Mouse (Mus musculus): ENCODE measurements around the gene Cerk. TPM values are rescaled to one million over a fixed set of nuclear protein-coding genes. Genes with fewer than 3 reads are reported as not detected.
A peak's percentile ranks its signal among the peaks of the same experiment; 100 is the strongest.
"Not testable (repeated sequence)": the region's sequence is repeated elsewhere in the genome, so short reads cannot be mapped to it uniquely, and the experiment has no call there.

The Cerk gene
- total RNA-seq, 2 experiments from 2014 or later = 26.3 to 47.9 TPM

DNA sequence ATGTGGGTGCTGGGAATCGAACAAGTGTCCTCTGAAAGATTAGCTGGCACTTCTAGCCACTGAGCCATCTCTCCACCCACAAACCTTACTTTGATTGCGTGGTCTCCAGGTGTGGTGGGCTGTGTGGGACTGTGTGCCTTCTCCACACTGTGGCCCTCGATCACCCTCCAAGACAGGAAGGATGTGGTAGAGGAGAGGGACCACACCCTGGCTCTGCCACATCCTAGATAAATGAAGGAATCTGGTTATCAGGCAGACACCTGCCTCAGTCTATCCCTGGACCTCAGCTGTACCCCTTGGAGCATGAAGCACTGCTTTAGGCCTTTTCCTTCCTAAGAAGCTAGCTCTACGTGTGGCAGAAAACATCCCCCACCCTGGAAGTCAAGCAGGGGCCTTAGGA is 62.5 kb downstream of the Cerk start:
- no peak for ATAC-seq (replicated peaks; ENCODE audit: poor library complexity, severe bottlenecking)

DNA sequence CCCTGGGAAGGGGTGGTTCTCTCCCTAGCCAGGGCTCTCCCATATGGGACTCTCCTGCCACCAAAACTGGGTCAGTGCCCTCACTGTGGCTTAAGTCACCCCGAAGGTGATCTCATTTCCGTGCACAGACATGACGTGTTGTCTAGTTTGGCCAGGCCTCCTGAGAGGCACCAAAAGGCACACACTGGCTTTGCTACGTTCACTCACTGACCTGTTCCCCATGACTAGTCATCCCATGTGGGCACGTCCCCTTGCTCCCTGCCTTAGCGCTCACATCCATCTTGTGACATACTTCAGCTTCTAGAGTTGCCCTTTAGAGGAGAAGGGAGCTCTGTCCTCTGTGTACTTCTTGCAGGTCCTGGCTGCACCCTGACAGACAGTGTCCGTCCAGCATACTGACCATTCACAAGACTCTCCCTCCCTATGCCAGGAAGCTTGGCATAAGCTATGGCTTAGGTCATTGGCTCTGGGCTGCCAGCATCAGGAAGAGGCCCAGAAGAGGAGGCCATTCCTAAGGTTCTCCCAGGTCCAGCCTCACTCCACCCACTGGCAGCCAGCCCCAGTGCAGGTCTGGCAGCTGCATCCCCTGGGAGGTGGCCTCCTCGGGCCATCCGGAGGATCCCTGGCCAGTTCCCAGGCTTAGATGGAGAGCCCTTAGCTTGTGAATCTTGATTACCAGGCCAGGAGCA is 63.5 kb downstream of the Cerk start:
- ATAC-seq (replicated peaks; ENCODE audit: poor library complexity, severe bottlenecking) = no peak

DNA sequence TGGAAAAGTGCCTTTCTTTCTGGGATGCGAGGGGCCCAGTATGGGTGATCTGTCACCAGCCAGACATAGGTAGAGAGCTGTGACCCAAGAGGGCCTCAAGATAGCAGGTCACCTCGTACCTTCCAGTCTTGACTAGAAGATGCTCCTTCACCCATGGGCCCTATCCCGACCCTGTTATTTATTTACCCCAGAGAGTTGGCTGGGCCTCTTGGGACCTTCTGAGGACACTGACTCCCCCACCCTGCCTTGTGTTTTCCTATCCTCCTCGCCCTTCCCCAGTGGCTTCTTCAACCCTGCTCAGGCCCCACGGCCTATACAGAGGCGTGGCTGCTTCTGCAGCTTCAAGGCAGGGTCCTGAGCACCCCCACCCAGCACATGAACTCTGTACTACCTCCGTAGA is 66.8 kb downstream of the Cerk start:
- ATAC-seq (replicated peaks; ENCODE audit: poor library complexity, severe bottlenecking) = no peak

DNA sequence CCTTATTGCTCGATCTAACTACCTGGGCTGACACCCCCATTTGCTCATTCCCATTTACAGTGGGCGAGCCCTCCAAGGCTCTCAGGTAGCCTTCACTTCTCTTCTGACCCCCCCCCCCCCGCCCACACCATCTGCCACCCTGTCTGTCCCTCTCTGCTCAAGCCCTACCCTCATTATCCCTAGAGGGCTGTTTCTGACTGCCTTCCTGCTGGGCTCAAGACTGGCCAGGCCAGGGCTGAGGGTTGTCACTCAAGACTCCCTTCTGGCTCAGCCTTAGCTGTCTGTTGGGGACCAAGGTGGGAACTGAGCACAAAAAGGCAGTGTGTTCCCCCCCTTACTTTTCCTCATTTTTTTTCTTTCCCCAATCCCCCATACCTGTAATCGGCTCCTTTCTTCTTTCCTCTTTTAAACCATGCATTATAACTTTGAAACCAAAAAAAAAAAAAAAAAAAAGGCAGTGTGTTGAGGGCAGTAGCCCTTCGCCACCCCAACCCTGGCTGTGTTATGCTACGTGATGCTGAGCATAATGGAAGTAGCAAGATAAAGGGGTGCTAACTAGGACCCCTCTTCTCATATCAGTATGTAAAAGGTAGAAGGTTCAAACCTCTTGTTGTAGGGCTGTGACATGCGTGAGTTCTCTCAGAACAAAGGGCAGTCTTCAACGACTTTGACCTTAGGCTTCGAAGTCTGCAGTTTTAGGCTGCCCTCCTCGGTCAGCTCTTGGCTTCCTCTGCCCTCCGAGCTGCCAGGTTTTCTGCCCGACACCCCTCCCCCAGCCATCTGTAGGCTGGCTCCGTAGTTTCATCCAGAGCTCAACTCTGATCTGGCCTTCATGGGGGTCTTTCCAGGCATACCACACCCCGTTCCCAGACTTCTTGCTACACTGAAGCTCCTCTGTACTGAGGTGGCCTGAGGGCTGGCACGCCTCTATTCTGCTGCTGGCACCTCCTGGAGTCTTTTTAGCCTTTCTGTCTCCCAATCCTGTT is 68.5 kb downstream of the Cerk start:
- ATAC-seq (replicated peaks; ENCODE audit: poor library complexity, severe bottlenecking) = no peak

DNA sequence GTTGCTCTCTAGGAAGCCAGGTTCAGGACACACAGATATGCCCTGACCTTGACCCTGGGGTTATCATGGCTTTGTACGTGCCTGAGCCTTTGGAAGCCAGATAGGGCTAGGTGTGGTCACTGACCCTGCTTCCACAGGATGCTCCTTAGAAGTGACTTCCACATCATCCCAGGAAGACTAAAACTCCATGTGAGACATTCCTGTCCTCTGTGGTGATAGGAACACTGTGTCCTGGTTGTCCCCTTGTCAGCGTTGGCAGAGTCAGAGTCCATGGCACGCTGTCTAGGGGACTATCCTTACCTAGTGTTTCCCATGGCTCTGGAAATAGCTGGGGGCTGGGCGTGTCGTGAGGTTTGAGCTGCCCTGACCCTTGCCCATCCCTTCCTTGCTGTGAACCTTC is 69.5 kb downstream of the Cerk start:
- no peak for ATAC-seq (replicated peaks; ENCODE audit: poor library complexity, severe bottlenecking)

DNA sequence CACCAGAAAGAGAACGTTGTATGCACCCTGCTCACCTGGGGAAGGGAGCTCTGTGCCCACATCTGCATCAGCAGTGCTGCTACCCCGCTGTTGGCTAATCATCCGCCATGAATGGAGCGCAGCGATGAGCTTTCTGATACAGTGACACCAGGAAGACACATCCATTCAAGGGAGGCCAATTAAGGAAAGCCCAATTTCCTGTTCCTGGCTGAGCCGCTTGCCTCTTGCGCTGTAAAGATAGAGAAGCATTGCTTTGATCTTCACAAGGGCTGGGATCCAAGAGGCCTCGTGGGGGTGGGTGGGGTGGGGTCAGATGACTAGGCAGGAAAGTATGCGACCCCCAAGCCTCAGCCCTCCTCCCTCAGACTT is 72.6 kb downstream of the Cerk start:
- ATAC-seq (replicated peaks; ENCODE audit: poor library complexity, severe bottlenecking) = peak; percentile 33; the same call in 1 of the 2 replicates

DNA sequence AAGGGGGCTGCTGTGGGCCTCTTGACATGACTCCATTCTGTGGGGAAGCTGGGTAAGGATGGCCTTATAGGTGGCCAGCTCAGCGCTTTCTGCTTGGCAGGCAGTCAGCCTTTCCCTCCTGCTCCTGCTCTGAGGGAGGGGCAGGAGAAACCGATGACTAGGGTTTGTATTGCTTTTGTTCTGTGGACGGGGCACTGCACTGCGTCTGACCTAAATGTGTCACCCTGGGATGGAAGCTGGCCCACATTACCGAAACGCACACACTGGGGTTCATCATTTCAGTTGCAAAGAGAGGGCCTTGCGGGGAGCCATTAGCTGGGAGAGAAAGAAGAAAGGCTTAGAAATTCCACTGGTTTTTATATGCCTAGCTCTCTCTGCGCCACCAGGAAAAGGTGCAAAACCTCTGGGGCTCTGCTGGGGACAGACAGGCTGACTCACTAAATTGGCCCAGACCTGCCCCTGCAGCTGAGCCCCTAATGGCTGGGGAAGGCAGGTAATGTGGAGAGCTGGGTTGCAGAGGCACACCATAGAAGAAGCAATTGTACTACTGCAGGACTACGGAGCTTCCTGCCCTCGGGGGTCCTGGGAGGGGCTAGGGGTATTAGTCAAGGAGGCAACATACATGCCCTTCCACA is 73.1 kb downstream of the Cerk start:
- ATAC-seq (replicated peaks; ENCODE audit: poor library complexity, severe bottlenecking) = no peak

DNA sequence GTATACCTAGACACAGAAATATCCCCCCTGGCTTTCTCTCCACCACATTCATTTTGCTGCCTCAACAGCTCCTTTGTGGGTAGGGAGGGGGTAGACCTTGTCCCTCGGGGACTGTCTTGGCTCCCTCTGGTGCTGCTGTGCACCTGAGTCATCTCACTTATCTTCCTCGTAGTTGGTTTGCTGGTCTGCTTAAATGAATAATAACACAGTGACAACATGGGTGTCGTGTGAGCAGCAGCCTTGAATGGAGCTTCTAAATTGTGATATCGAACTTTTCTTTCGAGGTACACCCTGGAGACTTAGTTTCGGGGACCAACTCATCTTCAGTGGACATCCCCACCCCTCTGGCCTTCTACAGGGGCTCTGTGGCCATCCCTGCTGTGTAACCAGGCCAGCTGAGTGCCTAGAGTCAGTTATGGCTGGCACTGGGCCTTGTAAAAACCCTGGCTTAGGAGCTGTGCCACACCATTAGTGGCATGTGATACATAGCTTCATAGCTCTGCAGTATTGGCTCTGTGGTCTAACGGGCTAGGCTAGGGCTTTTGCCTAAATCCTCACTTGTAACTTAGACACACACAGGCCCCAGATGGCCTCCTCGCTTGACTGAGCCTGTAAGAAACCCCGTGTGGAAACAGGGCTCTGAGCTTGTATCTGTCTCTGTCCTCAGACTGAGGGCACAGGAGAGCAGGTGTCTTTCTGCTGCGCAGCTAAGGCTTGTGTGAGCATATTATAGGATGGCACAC is 75.4 kb downstream of the Cerk start:
- no peak for ATAC-seq (replicated peaks; ENCODE audit: poor library complexity, severe bottlenecking)

DNA sequence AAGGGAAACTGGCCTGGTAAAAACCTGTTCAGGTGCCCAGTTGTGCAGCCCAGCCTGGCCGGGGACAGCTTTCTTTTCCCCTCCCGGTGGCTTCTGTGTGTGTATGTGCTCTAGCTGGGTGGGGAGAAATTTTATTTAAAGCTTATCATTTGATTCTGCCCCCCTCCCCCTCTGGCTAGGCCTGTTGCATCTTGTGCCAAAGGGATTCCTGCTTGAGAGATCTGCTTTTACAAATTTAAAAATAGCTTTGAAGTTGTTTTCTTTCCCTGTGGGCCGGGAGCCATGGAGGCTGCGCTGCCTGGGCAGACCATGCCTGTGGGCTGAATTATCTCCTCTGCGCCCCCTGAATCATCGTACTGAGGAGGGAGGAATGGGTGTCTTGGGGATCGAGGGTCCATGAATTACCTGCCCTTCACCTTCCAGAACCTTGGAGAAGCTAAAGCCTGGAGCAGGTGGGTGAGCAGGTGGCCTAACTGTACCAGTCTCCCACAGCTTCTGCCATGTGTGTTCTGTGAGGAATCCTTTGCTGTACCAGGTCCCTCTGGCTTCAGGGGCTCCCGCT is 76.2 kb downstream of the Cerk start:
- ATAC-seq (replicated peaks; ENCODE audit: poor library complexity, severe bottlenecking) = no peak

DNA sequence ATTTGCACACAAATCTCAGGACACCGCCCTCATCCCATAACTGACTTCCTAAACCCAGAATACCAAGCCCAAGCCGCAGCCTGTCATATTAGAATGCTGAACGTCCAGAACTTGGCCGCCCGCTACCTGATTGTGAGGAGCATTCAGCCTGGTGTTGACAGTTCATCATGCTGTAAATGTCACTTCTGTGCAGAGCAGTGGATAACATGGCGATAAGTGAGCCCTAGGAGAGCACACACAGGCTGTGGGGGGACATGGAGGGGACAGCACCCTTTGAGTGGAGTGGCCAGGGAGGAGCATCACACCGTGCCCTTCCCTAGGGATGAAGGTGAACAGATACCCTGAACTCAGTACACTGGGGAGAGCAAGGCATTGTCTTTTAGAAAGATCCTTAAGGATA is 76.7 kb downstream of the Cerk start:
- ATAC-seq (replicated peaks; ENCODE audit: poor library complexity, severe bottlenecking) = no peak

DNA sequence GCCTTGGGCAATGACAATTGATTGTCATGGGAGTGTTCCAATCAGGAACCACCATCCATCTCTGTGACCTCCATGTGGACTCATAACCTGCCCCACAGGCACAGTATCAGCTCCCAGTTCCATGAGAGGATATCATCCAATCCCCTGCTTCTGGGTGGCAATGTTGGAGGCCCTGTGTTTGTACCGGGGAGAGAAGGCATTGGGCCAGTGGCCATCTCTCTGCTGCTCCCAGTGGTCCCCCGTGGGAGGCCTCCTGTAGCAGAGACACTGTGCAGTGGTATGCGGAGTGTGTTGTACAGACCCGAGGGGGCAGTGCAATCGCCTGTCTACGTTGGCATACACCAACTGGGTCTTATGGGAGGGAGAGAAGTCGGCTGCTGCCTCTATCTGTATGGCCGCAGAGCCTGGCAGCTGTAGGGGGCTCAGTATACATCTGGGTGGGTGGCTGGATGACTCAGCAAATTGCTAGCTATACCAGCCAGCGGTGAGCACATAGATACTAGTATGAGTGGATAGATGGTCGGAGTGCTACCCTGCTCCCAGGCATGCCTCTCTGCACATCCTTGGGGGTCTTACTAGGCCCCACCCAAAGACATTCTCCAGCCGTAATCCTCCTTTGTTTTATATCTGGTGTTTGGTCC is 78.0 kb downstream of the Cerk start:
- ATAC-seq (replicated peaks; ENCODE audit: poor library complexity, severe bottlenecking) = no peak

DNA sequence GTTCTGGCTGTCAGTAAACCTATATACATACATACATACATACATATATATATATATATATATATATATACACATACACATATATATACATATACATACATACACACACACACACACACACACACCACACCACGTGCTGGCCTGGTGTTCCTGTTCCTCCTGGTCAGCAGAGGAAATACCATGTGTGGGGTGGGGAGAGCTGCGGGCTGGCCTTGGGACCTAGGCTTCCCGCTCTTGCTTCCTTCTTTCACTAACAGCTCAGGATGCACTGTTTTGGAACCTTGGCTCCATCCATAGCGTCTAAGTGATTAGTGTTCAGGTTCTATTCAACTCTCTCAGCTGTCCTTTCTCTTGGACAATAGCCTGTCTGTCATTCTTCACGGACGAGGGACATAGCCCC is 80.2 kb downstream of the Cerk start:
- peak; percentile 47; the same call in 1 of the 2 replicates for ATAC-seq (replicated peaks; ENCODE audit: poor library complexity, severe bottlenecking)

DNA sequence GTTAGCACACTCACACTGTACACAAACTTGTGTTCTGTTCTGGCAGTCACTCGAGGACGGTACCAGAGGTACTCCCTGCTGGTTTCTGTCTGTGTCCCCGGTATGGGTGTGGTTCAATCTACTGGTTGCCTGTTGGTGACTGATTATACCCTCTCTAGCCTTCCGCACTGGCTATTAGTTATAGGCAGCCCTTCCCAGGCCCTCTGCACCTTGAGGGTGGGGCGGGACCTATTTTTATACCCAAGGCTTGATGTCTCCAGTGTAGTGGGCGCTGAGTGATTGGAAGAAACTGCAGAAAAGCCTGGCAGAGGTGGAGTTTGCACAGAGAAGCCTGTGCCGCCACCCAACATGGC is 80.6 kb downstream of the Cerk start:
- no peak for ATAC-seq (replicated peaks; ENCODE audit: poor library complexity, severe bottlenecking)

DNA sequence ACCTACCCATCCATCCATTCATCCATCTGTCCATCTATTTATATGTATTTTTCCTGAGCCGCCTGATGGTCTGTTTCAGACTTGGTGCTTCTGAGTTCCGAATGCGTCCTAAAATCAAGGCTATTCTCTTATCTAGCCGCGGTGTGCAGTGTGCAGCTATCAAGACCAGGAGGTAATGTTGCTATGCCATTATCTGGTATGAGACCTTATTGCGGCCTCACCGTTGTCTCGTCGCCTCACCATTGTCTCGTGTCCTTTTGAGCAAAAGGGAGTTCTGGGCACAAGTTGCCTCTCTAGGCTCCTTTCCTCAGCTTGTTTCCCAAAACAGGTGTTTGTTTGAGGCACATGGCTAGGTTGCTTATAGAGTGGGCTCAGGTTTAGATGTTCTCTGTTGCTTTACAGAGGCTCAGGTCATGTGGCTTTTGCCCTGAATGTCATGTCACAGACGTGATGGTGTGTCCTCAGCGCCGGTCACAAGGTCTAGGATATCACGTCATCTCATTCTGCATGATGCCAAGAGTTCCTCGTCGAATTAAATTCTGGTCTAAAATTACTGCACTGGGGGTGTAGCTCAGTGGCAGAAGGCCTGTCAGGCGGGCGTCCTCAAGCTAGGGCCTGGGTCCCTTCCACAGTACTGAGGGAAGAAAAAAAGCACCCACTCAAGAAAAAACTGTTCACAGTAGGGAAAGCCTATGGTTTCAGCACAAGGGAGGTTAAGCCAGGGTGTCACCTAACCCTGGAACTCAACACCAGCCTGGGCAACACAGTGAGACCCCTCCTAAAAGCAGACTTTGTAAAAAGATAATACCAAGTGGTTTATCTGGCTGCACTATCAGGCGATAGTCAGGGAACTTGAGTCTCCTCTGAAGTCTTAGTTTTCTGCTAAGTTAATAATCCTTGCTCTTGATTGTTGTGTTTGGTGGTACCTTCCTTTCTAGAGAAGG is 81.3 kb downstream of the Cerk start:
- ATAC-seq (replicated peaks; ENCODE audit: poor library complexity, severe bottlenecking) = no peak

DNA sequence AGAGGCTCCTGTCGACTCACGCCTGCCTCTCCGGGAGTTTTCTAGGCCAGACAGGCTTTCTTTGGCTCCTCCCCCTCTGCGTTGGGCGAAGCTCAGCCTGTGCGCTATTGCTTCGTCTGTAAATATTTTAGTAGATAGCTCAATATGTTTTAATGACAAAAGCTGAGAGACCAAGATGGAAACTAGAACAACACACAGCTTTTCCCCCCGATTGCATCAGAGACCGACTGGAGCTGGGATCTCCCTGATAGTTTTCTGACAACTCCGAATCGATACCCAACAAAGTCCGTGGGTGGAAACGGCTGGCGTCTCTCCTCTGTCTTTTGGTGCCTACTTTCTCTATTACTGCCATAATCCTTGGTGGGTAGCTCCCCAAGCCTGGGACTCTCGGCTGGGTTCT is 83.6 kb downstream of the Cerk start:
- no peak for ATAC-seq (replicated peaks; ENCODE audit: poor library complexity, severe bottlenecking)

DNA sequence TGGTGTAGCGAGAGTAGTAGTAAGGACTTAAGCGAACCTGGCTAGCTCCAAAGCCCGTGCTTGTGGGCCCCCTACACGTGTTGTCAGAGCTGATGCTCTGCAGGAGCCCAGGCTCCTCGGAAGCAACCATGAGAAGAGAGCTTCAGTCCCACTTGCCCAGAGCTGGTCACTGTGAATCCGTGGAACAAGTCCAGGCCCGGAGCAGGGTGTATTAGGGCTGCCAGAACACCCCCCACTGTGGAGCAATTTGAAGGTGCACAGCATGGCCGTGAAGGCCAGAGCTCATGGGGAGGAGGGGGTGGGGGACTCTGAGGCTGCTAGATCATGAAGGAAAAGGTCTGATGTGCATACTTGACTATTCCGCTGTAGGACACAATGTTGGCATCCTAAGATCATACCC is 84.4 kb downstream of the Cerk start:
- no peak for ATAC-seq (replicated peaks; ENCODE audit: poor library complexity, severe bottlenecking)

DNA sequence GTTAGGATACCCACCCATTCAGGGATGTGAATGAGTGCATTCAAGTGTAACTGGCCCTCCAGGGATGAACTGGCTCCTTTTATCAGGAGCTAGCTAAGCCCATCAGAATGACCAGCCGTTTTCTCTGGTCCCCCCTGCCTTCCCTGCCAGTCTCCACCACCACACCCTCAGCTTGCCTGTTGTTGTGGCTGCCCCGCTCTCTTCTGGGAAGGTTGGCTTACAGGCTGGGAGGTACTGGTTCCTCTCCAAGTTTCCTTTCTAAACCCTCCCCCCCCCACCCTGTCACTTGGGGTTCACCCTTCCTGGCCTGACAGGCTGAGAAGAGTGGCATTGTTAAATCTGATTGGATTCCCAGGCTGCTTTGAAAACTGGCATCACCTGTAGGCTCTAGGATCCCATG is 88.1 kb downstream of the Cerk start:
- ATAC-seq (replicated peaks; ENCODE audit: poor library complexity, severe bottlenecking) = no peak

DNA sequence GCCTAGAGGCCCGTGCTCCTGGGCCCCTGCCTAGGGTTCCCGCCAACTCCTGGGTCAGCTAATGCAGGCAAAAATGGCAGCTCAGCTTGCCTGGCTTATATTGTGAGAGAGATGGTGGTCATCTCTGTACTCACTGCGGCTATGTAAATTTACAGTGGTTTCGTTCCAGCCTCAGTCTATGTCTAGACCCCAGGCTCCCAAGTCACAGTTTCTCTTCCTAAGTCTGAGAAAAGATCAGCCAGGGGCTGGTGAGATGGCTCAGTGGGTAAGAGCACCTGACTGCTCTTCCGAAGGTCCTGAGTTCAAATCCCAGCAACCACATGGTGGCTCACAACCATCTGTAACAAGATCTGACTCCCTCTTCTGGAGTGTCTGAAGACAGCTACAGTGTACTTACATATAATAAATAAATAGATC is 89.3 kb downstream of the Cerk start:
- ATAC-seq (replicated peaks; ENCODE audit: poor library complexity, severe bottlenecking) = not testable (repeated sequence)
